Comparison of ENCODE assay signal across 9 mouse cellular contexts in genomic region chr10:7470457-7470856, GRCm38 (mm10). TPM values are rescaled to one million over a fixed set of nuclear protein-coding genes. Genes with fewer than 3 reads are reported as not detected.
DNase-seq lines count a peak whose midpoint lies in the region; ATAC-seq lines count a peak whose summit lies in the region.
"Had no signal": no experiment of that assay in that cellular context is flagged by ENCODE, and none has a peak within 500 bp of the region (broad histone marks: within the 10 kb centered on the region; RNA-seq: fewer than 3 reads in every experiment).

No protein-coding gene starts in this region.

- H3K9me3 ChIP-seq in megakaryocyte, embryonic 14.5 days, result no peaks in the 10 kb centered on the region
- no peaks in the 10 kb centered on the region for H3K9me3 ChIP-seq in forebrain, embryonic 11.5 days (ENCODE audit: control insufficient read depth, low read length)
- no peaks in the 10 kb centered on the region for H3K9me3 ChIP-seq in limb, embryonic 13.5 days
- H3K9me3 ChIP-seq in stomach, embryonic 14.5 days (ENCODE audit: control insufficient read depth, low read depth, low read length), result no peaks in the 10 kb centered on the region

- H3K4me2 ChIP-seq in forebrain, embryonic 11.5 days (ENCODE audit: low read depth, low read length, severe bottlenecking), result peak overlapping the region; percentile 34; the same call in 1 of the 2 replicates
- peak overlapping the region; percentile 55 for H3K4me2 ChIP-seq in limb, embryonic 13.5 days (replicated peaks)
- peak overlapping the region; percentile 35 for H3K4me2 ChIP-seq in stomach, embryonic 14.5 days (replicated peaks; ENCODE audit: low read depth, low read length)

- H3K4me1 ChIP-seq in megakaryocyte, embryonic 14.5 days, result peaks cover 25% of the 10 kb centered on the region
- H3K4me1 ChIP-seq in forebrain, embryonic 11.5 days (replicated peaks; ENCODE audit: control insufficient read depth, insufficient read depth, low read length), result no peaks in the 10 kb centered on the region
- H3K4me1 ChIP-seq in limb, embryonic 13.5 days, result no peaks in the 10 kb centered on the region
- H3K4me1 ChIP-seq in stomach, embryonic 14.5 days (ENCODE audit: control insufficient read depth, insufficient read depth, low read length), result no peaks in the 10 kb centered on the region

- H3K9ac ChIP-seq in forebrain, embryonic 11.5 days (ENCODE audit: low read length), result no peak overlapping the region
- peak overlapping the region; percentile 39; the same call in 1 of the 2 replicates for H3K9ac ChIP-seq in limb, embryonic 13.5 days
- H3K9ac ChIP-seq in stomach, embryonic 14.5 days (replicated peaks; ENCODE audit: low read depth, low read length), result no peak overlapping the region; the same call in 1 of the 2 replicates

- peaks cover 8% of the 10 kb centered on the region for H3K27me3 ChIP-seq in megakaryocyte, embryonic 14.5 days (replicated peaks)
- no peaks in the 10 kb centered on the region for H3K27me3 ChIP-seq in forebrain, embryonic 11.5 days (ENCODE audit: control insufficient read depth, insufficient read depth, low read length)
- H3K27me3 ChIP-seq in limb, embryonic 13.5 days, result no peaks in the 10 kb centered on the region
- H3K27me3 ChIP-seq in stomach, embryonic 14.5 days (ENCODE audit: control insufficient read depth, insufficient read depth, low read length), result no peaks in the 10 kb centered on the region

- H3K4me3 ChIP-seq in megakaryocyte, embryonic 14.5 days (replicated peaks), result peak overlapping the region; percentile 50
- H3K4me3 ChIP-seq in forebrain, embryonic 11.5 days (ENCODE audit: low read depth, low read length), result no peak overlapping the region
- peak overlapping the region; percentile 29 for H3K4me3 ChIP-seq in limb, embryonic 13.5 days
- H3K4me3 ChIP-seq in stomach, embryonic 14.5 days (ENCODE audit: low read depth, low read length), result no peak overlapping the region; the same call in 1 of the 2 replicates
- H3K4me3 ChIP-seq: left cerebral cortex, adult 2 months had no signal

- no peak for DNase-seq in forebrain, embryonic 11.5 days (ENCODE audit: low spot score)
- DNase-seq in urinary bladder, postnatal 36 days (ENCODE audit: low spot score in 2 of 2), result no peak
- DNase-seq in lung, postnatal 14 days, result no peak
- DNase-seq in kidney, adult 11 months, result no peak

- 12% methylated on average over 7 of the region's 7 CpGs for WGBS in forebrain, embryonic 11.5 days
- 17% methylated on average over 7 of the region's 7 CpGs for WGBS in limb, embryonic 13.5 days
- WGBS in stomach, embryonic 14.5 days, result 5% methylated on average over 7 of the region's 7 CpGs

- H3K27ac ChIP-seq in forebrain, embryonic 11.5 days (ENCODE audit: low read depth, low read length), result no peak overlapping the region
- H3K27ac ChIP-seq in limb, embryonic 13.5 days, result no peak overlapping the region
- H3K27ac ChIP-seq in stomach, embryonic 14.5 days (ENCODE audit: low read length), result no peak overlapping the region
- H3K27ac ChIP-seq: left cerebral cortex, adult 2 months had no signal

- no peak for ATAC-seq in megakaryocyte, adult 5-6 weeks (ENCODE audit: poor library complexity, severe bottlenecking)
- peak; percentile 66 for ATAC-seq in forebrain, embryonic 11.5 days (replicated peaks; ENCODE audit: low FRiP score)
- no peak for ATAC-seq in limb, embryonic 13.5 days (ENCODE audit: low FRiP score, low read depth)
- no peak for ATAC-seq in stomach, embryonic 14.5 days (ENCODE audit: insufficient number of reproducible peaks, insufficient read depth, low FRiP score, low read depth)

- H3K36me3 ChIP-seq in megakaryocyte, embryonic 14.5 days (replicated peaks; ENCODE audit: low read length), result peaks cover 4% of the 10 kb centered on the region
- H3K36me3 ChIP-seq in forebrain, embryonic 11.5 days (ENCODE audit: control insufficient read depth, insufficient read depth, low read length), result no peaks in the 10 kb centered on the region
- no peaks in the 10 kb centered on the region for H3K36me3 ChIP-seq in limb, embryonic 13.5 days
- no peaks in the 10 kb centered on the region for H3K36me3 ChIP-seq in stomach, embryonic 14.5 days (ENCODE audit: control insufficient read depth, insufficient read depth, low read length)

RNA-seq across cellular contexts. Expression of gene Ulbp1, which starts 3.0 kb away (rescaled TPM):
- 0.07 TPM in 1 of 2 replicates, not detected in the other for polyA plus RNA-seq in megakaryocyte, embryonic 14.5 days (2012; ENCODE audit: insufficient read depth, low replicate concordance)
- 21.5 and 30.5 TPM in 2 replicates for total RNA-seq in megakaryocyte, adult 5-6 weeks (2015)
- total RNA-seq in megakaryocyte, adult 5-6 weeks (2017), result 23.6 and 31.1 TPM in 2 replicates
- polyA plus RNA-seq in forebrain, embryonic 11.5 days (2014; fragmentation: Nextera tagmentation; extraction: Ambion mirVana), result 1.1 and 2.3 TPM in 2 replicates
- polyA plus RNA-seq in limb, embryonic 13.5 days (2015; fragmentation: Nextera tagmentation; extraction: Ambion mirVana), result 1.1 and 1.3 TPM in 2 replicates
- 2.2 and 5.2 TPM in 2 replicates for polyA plus RNA-seq in stomach, embryonic 14.5 days (2014; fragmentation: Nextera tagmentation; extraction: Ambion mirVana)

Comparison
In these comparisons a context has a peak if more than half of its experiments do, and no peak if none do; other contexts are left out.
1. H3K4me3 ChIP-seq: peak in megakaryocyte, embryonic 14.5 days (single experiment) and limb, embryonic 13.5 days (single experiment); none in forebrain, embryonic 11.5 days (single experiment) and stomach, embryonic 14.5 days (single experiment).
2. Peak in every context shown above with its lines, with median percentiles within 50 percentile points of each other: H3K4me2 ChIP-seq.